Mouse (Mus musculus) kidney, postnatal 0 days (tissue): ENCODE measurements around the gene Eng. TPM values are rescaled to one million over a fixed set of nuclear protein-coding genes. Genes with fewer than 3 reads are reported as not detected.

Source experiments
- ATAC-seq: fragments of 200-750 bp; cut with Nextera tagmentation; replicated peaks from 2 replicates; pipeline ENCODE4 v1.8.0; 2017; ENCODE audit warnings: low read depth, moderate number of reproducible peaks, moderate TSS enrichment, moderate library complexity; ENCODE audit not compliant: low FRiP score
- DNase-seq: peaks from one replicate; pipeline ENCODE4 v3.0.0-alpha.2; 2016; ENCODE audit warnings: low spot score
- H3K27ac ChIP-seq: fragments of 300-500 bp; sonication (generic); 2 replicates; pipeline ENCODE4 v1.5.1; 2014; ENCODE audit warnings: mild to moderate bottlenecking
- H3K27me3 ChIP-seq: fragments of 300-500 bp; sonication (generic); 2 replicates; pipeline ENCODE4 v1.6.1; 2014; ENCODE audit warnings: low read length, mixed read lengths; ENCODE audit not compliant: insufficient read depth
- H3K36me3 ChIP-seq: fragments of 300-500 bp; sonication (generic); 2 replicates; pipeline ENCODE4 v1.6.1; 2014; ENCODE audit warnings: low read length, mixed read lengths; ENCODE audit not compliant: insufficient read depth
- H3K4me1 ChIP-seq: fragments of 300-500 bp; sonication (generic); replicated peaks from 2 replicates; pipeline ENCODE4 v1.6.1; 2014; ENCODE audit warnings: antibody characterized with exemption, low read length, mixed read lengths; ENCODE audit not compliant: insufficient read depth
- H3K4me2 ChIP-seq: fragments of 300-500 bp; sonication (generic); 2 replicates; pipeline ENCODE4 v1.6.1; 2014; ENCODE audit warnings: mild to moderate bottlenecking, low read length, moderate library complexity, mixed read lengths
- H3K4me3 ChIP-seq: fragments of 300-500 bp; sonication (generic); replicated peaks from 2 replicates; pipeline ENCODE4 v1.5.1; 2014; ENCODE audit warnings: low read depth, low read length
- H3K9ac ChIP-seq: fragments of 300-500 bp; sonication (generic); 2 replicates; pipeline ENCODE4 v1.6.1; 2014; ENCODE audit warnings: low read depth, low read length
- H3K9me3 ChIP-seq: fragments of 300-500 bp; sonication (generic); replicated peaks from 2 replicates; pipeline ENCODE4 v1.6.1; 2016; ENCODE audit warnings: low read length, inconsistent platforms, mixed read lengths
- CTCF ChIP-seq: IDR thresholded peaks from 2 replicates; pipeline ENCODE4 v1.5.1; 2016; ENCODE audit warnings: antibody characterized with exemption, low read depth, mild to moderate bottlenecking, moderate library complexity
- WGBS: fragments of 180-500 bp; shearing (Covaris S2); extraction: QIAGEN DNeasy Blood & Tissue Kit; methylation state at CpG from one replicate; pipeline ENCODE4 v1.1.7; 2014; 5-methylcytosine and 5-hydroxymethylcytosine counted together
- polyA plus RNA-seq: library from polyadenylated mRNA; unstranded; fragments of >200 nt; fragmentation: Nextera tagmentation; extraction: Ambion mirVana; gene quantifications from 2 replicates; pipeline ENCODE4 v1.2.1, GENCODE M21; 2015

Eng gene
- polyA plus RNA-seq, 1 experiment from 2014 or later, result 71.6 TPM

- DNase-seq (peak; percentile 85), ATAC-seq (peak; percentile 64)
- H3K4me2 ChIP-seq, result peak overlapping the region; percentile 81
- peak; percentile 32; the same call in 1 of the 2 replicates for TF ChIP-seq CTCF
- H3K27ac ChIP-seq, result peak overlapping the region; percentile 63
- peaks cover 4% of the 10 kb centered on the region; the same call in 1 of the 2 replicates for H3K4me1 ChIP-seq
- H3K9ac ChIP-seq, result peak overlapping the region; percentile 3; the same call in 1 of the 2 replicates
- no peaks in the 10 kb centered on the region for H3K27me3 ChIP-seq
- peak overlapping the region; percentile 61 for H3K4me3 ChIP-seq
- 4% methylated on average over 25 of the region's 25 CpGs for WGBS
- H3K36me3 ChIP-seq, result no peaks in the 10 kb centered on the region
- no peaks in the 10 kb centered on the region for H3K9me3 ChIP-seq
Observed at GRCm38 (mm10) chr2:32608141-32608777, 38.1 kb upstream of the Eng start.

- H3K9me3 ChIP-seq, result no peaks in the 10 kb centered on the region
- H3K4me3 ChIP-seq, result peak overlapping the region; percentile 61
- H3K27me3 ChIP-seq, result no peaks in the 10 kb centered on the region
- peak overlapping the region; percentile 63 for H3K27ac ChIP-seq
- no peak for TF ChIP-seq CTCF
- H3K4me2 ChIP-seq, result peak overlapping the region; percentile 81
- WGBS, result 38% methylated on average over 18 of the region's 18 CpGs
- H3K36me3 ChIP-seq, result no peaks in the 10 kb centered on the region
- DNase-seq, result no peak
- H3K9ac ChIP-seq, result peak overlapping the region; percentile 3; the same call in 1 of the 2 replicates
- ATAC-seq, result peak; percentile 11; the same call in 1 of the 2 replicates
- H3K4me1 ChIP-seq, result peaks cover 4% of the 10 kb centered on the region; the same call in 1 of the 2 replicates
Observed at GRCm38 (mm10) chr2:32608778-32609435, 37.5 kb upstream of the Eng start.

GRCm38 (mm10) chr2:32610610-32611229, 35.7 kb upstream of the Eng start:
- peaks cover 4% of the 10 kb centered on the region; the same call in 1 of the 2 replicates for H3K4me1 ChIP-seq
- H3K4me3 ChIP-seq, result peak overlapping the region; percentile 38
- ATAC-seq (no peak), DNase-seq (peak; percentile 68)
- 0 out of 2 replicates have a peak, but pooled peaks cover 9% of the 10 kb centered on the region for H3K36me3 ChIP-seq
- peak overlapping the region; percentile 35; the same call in 1 of the 2 replicates for H3K9ac ChIP-seq
- no peaks in the 10 kb centered on the region for H3K27me3 ChIP-seq
- H3K4me2 ChIP-seq, result peak overlapping the region; percentile 66
- WGBS, result 15% methylated on average over 23 of the region's 23 CpGs
- peak; percentile 58 for TF ChIP-seq CTCF
- H3K27ac ChIP-seq, result peak overlapping the region; percentile 42; the same call in 1 of the 2 replicates
- H3K9me3 ChIP-seq, result no peaks in the 10 kb centered on the region

GRCm38 (mm10) chr2:32612274-32612673, 34.1 kb upstream of the Eng start:
- Histone ChIP-seq H3K4me3 (no peak overlapping the region), H3K4me1 (peaks cover 4% of the 10 kb centered on the region; the same call in 1 of the 2 replicates), H3K9ac (no peak overlapping the region), H3K9me3 (no peaks in the 10 kb centered on the region), H3K27me3 (no peaks in the 10 kb centered on the region), H3K27ac (no peak overlapping the region), H3K36me3 (0 out of 2 replicates have a peak, but pooled peaks cover 9% of the 10 kb centered on the region), H3K4me2 (no peak overlapping the region)
- DNase-seq (no peak), ATAC-seq (no peak)
- WGBS, result 78% methylated on average over 26 of the region's 26 CpGs
- no peak for TF ChIP-seq CTCF

- no peak overlapping the region for H3K27ac ChIP-seq
- TF ChIP-seq CTCF, result no peak
- H3K9ac ChIP-seq, result no peak overlapping the region
- no peak for DNase-seq
- H3K27me3 ChIP-seq, result no peaks in the 10 kb centered on the region
- ATAC-seq, result no peak
- WGBS, result 94% methylated on average over 1 of the region's 1 CpGs
- no peak overlapping the region for H3K4me3 ChIP-seq
- H3K36me3 ChIP-seq, result 0 out of 2 replicates have a peak, but pooled peaks cover 9% of the 10 kb centered on the region
- peaks cover 19% of the 10 kb centered on the region for H3K4me1 ChIP-seq
- H3K9me3 ChIP-seq, result no peaks in the 10 kb centered on the region
- H3K4me2 ChIP-seq, result no peak overlapping the region
Observed at GRCm38 (mm10) chr2:32617109-32617508, 29.3 kb upstream of the Eng start.

- H3K9ac ChIP-seq, result no peak overlapping the region
- no peaks in the 10 kb centered on the region for H3K9me3 ChIP-seq
- TF ChIP-seq CTCF, result peak; percentile 37; the same call in 1 of the 2 replicates
- no peak for ATAC-seq
- peaks cover 19% of the 10 kb centered on the region for H3K4me1 ChIP-seq
- 0 out of 2 replicates have a peak, but pooled peaks cover 9% of the 10 kb centered on the region for H3K36me3 ChIP-seq
- no peak for DNase-seq
- H3K4me3 ChIP-seq, result no peak overlapping the region
- H3K4me2 ChIP-seq, result no peak overlapping the region
- no peak overlapping the region for H3K27ac ChIP-seq
- 96% methylated on average over 4 of the region's 4 CpGs for WGBS
- H3K27me3 ChIP-seq, result no peaks in the 10 kb centered on the region
Observed at GRCm38 (mm10) chr2:32617601-32618000, 28.8 kb upstream of the Eng start.
